Mouse (Mus musculus): ENCODE measurements at regions not wholly inside any gene's neighbourhood (a gene's known extent, or its start where the extent isn't known, plus 50 kb on each side); places are given as distances from the start of the nearest gene placed in this dataset.

GRCm38 (mm10) chr8:109172701-109173100, 321.1 kb upstream of the Pmfbp1 start:
- H3K9me3 ChIP-seq (ENCODE audit: control insufficient read depth, low read length) = no peaks in the 10 kb centered on the region
- DNase-seq (ENCODE audit: low spot score) = no peak
- no peaks in the 10 kb centered on the region for H3K36me3 ChIP-seq (ENCODE audit: control insufficient read depth, insufficient read depth, low read length)
- no peak overlapping the region for H3K4me2 ChIP-seq (ENCODE audit: low read depth)
- ATAC-seq (ENCODE audit: insufficient read depth, low FRiP score, low TSS enrichment) = no peak
- H3K4me3 ChIP-seq (ENCODE audit: low read depth, low read length) = no peak overlapping the region
- H3K27me3 ChIP-seq (ENCODE audit: control insufficient read depth, insufficient read depth, low read length) = no peaks in the 10 kb centered on the region
- H3K4me1 ChIP-seq (ENCODE audit: control insufficient read depth, insufficient read depth, low read length) = no peaks in the 10 kb centered on the region
- 94% methylated on average over 4 of the region's 4 CpGs for WGBS
- H3K27ac ChIP-seq (ENCODE audit: low read depth, low read length) = no peak overlapping the region
- H3K9ac ChIP-seq (ENCODE audit: low read length) = no peak overlapping the region

GRCm38 (mm10) chr8:109185558-109186198, 308.1 kb upstream of the Pmfbp1 start:
- peaks cover 5% of the 10 kb centered on the region for H3K4me1 ChIP-seq (ENCODE audit: control insufficient read depth, insufficient read depth, low read length)
- ATAC-seq (ENCODE audit: insufficient read depth, low FRiP score, low TSS enrichment) (peak; percentile 50), DNase-seq (ENCODE audit: low spot score) (peak; percentile 84)
- peak overlapping the region; percentile 30 for H3K4me2 ChIP-seq (ENCODE audit: low read depth)
- H3K4me3 ChIP-seq (ENCODE audit: low read depth, low read length) = no peak overlapping the region
- no peak overlapping the region; the same call in 1 of the 2 replicates for H3K27ac ChIP-seq (ENCODE audit: low read depth, low read length)
- no peaks in the 10 kb centered on the region for H3K36me3 ChIP-seq (ENCODE audit: control insufficient read depth, insufficient read depth, low read length)
- no peaks in the 10 kb centered on the region for H3K9me3 ChIP-seq (ENCODE audit: control insufficient read depth, low read length)
- peak overlapping the region; percentile 57 for H3K9ac ChIP-seq (ENCODE audit: low read length)
- WGBS = 25% methylated on average over 10 of the region's 10 CpGs
- H3K27me3 ChIP-seq (ENCODE audit: control insufficient read depth, insufficient read depth, low read length) = no peaks in the 10 kb centered on the region

GRCm38 (mm10) chr8:109187617-109188016, 306.2 kb upstream of the Pmfbp1 start:
- ATAC-seq (ENCODE audit: insufficient read depth, low FRiP score, low TSS enrichment) = no peak
- DNase-seq (ENCODE audit: low spot score) = no peak
- peak overlapping the region; percentile 35; the same call in 1 of the 2 replicates for H3K27ac ChIP-seq (ENCODE audit: low read depth, low read length)
- no peaks in the 10 kb centered on the region for H3K9me3 ChIP-seq (ENCODE audit: control insufficient read depth, low read length)
- H3K4me2 ChIP-seq (ENCODE audit: low read depth) = no peak overlapping the region
- H3K9ac ChIP-seq (ENCODE audit: low read length) = no peak overlapping the region
- H3K27me3 ChIP-seq (ENCODE audit: control insufficient read depth, insufficient read depth, low read length) = no peaks in the 10 kb centered on the region
- no peak overlapping the region for H3K4me3 ChIP-seq (ENCODE audit: low read depth, low read length)
- H3K4me1 ChIP-seq (ENCODE audit: control insufficient read depth, insufficient read depth, low read length) = peaks cover 5% of the 10 kb centered on the region
- H3K36me3 ChIP-seq (ENCODE audit: control insufficient read depth, insufficient read depth, low read length) = no peaks in the 10 kb centered on the region
- WGBS = 63% methylated on average over 7 of the region's 7 CpGs

GRCm38 (mm10) chr8:109214247-109214646, 279.6 kb upstream of the Pmfbp1 start:
- Histone ChIP-seq H3K27me3 (ENCODE audit: control insufficient read depth, insufficient read depth, low read length) (no peaks in the 10 kb centered on the region), H3K36me3 (ENCODE audit: control insufficient read depth, insufficient read depth, low read length) (no peaks in the 10 kb centered on the region), H3K4me1 (ENCODE audit: control insufficient read depth, insufficient read depth, low read length) (0 out of 2 replicates have a peak, but pooled peaks cover 4% of the 10 kb centered on the region), H3K4me2 (ENCODE audit: low read depth) (no peak overlapping the region), H3K9ac (ENCODE audit: low read length) (no peak overlapping the region), H3K4me3 (ENCODE audit: low read depth, low read length) (no peak overlapping the region), H3K27ac (ENCODE audit: low read depth, low read length) (0 out of 2 replicates have a peak overlapping the region, but pooled peaks have one; percentile 58), H3K9me3 (ENCODE audit: control insufficient read depth, low read length) (no peaks in the 10 kb centered on the region)
- no peak for DNase-seq (ENCODE audit: low spot score)
- 73% methylated on average over 8 of the region's 8 CpGs for WGBS
- ATAC-seq (ENCODE audit: insufficient read depth, low FRiP score, low TSS enrichment) = no peak

GRCm38 (mm10) chr8:109216318-109216717, 277.5 kb upstream of the Pmfbp1 start:
- ATAC-seq (ENCODE audit: insufficient read depth, low FRiP score, low TSS enrichment) (peak; percentile 31; the same call in 1 of the 2 replicates), DNase-seq (ENCODE audit: low spot score) (peak; percentile 28)
- Histone ChIP-seq H3K9me3 (ENCODE audit: control insufficient read depth, low read length) (no peaks in the 10 kb centered on the region), H3K4me3 (ENCODE audit: low read depth, low read length) (no peak overlapping the region), H3K4me2 (ENCODE audit: low read depth) (no peak overlapping the region), H3K27ac (ENCODE audit: low read depth, low read length) (no peak overlapping the region), H3K36me3 (ENCODE audit: control insufficient read depth, insufficient read depth, low read length) (no peaks in the 10 kb centered on the region), H3K27me3 (ENCODE audit: control insufficient read depth, insufficient read depth, low read length) (no peaks in the 10 kb centered on the region), H3K4me1 (ENCODE audit: control insufficient read depth, insufficient read depth, low read length) (0 out of 2 replicates have a peak, but pooled peaks cover 4% of the 10 kb centered on the region), H3K9ac (ENCODE audit: low read length) (no peak overlapping the region)
- WGBS = 65% methylated on average over 5 of the region's 5 CpGs

- H3K4me3 ChIP-seq (ENCODE audit: low read depth, low read length) = no peak overlapping the region
- DNase-seq (ENCODE audit: low spot score) (no peak), ATAC-seq (ENCODE audit: insufficient read depth, low FRiP score, low TSS enrichment) (no peak)
- H3K4me2 ChIP-seq (ENCODE audit: low read depth) = no peak overlapping the region
- 0 out of 2 replicates have a peak, but pooled peaks cover 4% of the 10 kb centered on the region for H3K4me1 ChIP-seq (ENCODE audit: control insufficient read depth, insufficient read depth, low read length)
- H3K9ac ChIP-seq (ENCODE audit: low read length) = no peak overlapping the region
- no peaks in the 10 kb centered on the region for H3K27me3 ChIP-seq (ENCODE audit: control insufficient read depth, insufficient read depth, low read length)
- WGBS = 94% methylated on average over 19 of the region's 19 CpGs
- no peak overlapping the region for H3K27ac ChIP-seq (ENCODE audit: low read depth, low read length)
- no peaks in the 10 kb centered on the region for H3K9me3 ChIP-seq (ENCODE audit: control insufficient read depth, low read length)
- no peaks in the 10 kb centered on the region for H3K36me3 ChIP-seq (ENCODE audit: control insufficient read depth, insufficient read depth, low read length)
Measured at GRCm38 (mm10) chr8:109217326-109217725, 276.5 kb upstream of the Pmfbp1 start.

- WGBS = 45% methylated on average over 32 of the region's 32 CpGs
- Histone ChIP-seq H3K9ac (ENCODE audit: low read length) (no peak overlapping the region), H3K27me3 (ENCODE audit: control insufficient read depth, insufficient read depth, low read length) (no peaks in the 10 kb centered on the region), H3K4me1 (ENCODE audit: control insufficient read depth, insufficient read depth, low read length) (peaks cover 11% of the 10 kb centered on the region), H3K36me3 (ENCODE audit: control insufficient read depth, insufficient read depth, low read length) (no peaks in the 10 kb centered on the region), H3K4me3 (ENCODE audit: low read depth, low read length) (no peak overlapping the region), H3K27ac (ENCODE audit: low read depth, low read length) (peak overlapping the region; percentile 81), H3K4me2 (ENCODE audit: low read depth) (peak overlapping the region; percentile 10; the same call in 1 of the 2 replicates), H3K9me3 (ENCODE audit: control insufficient read depth, low read length) (no peaks in the 10 kb centered on the region)
- ATAC-seq (ENCODE audit: insufficient read depth, low FRiP score, low TSS enrichment) = peak; percentile 83
- peak; percentile 67 for DNase-seq (ENCODE audit: low spot score)
Measured at GRCm38 (mm10) chr8:109232281-109233234, 261.3 kb upstream of the Pmfbp1 start.

GRCm38 (mm10) chr8:109245526-109245925, 248.3 kb upstream of the Pmfbp1 start:
- no peak overlapping the region for H3K4me3 ChIP-seq (ENCODE audit: low read depth, low read length)
- WGBS = 74% methylated on average over 8 of the region's 8 CpGs

More at GRCm38 (mm10) chr8:109245526-109245925, 248.3 kb upstream of the Pmfbp1 start:
- Histone ChIP-seq H3K9ac (ENCODE audit: low read length) (no peak overlapping the region), H3K27ac (ENCODE audit: low read depth, low read length) (no peak overlapping the region), H3K27me3 (ENCODE audit: control insufficient read depth, insufficient read depth, low read length) (no peaks in the 10 kb centered on the region), H3K4me2 (ENCODE audit: low read depth) (no peak overlapping the region), H3K36me3 (ENCODE audit: control insufficient read depth, insufficient read depth, low read length) (no peaks in the 10 kb centered on the region), H3K4me1 (ENCODE audit: control insufficient read depth, insufficient read depth, low read length) (no peaks in the 10 kb centered on the region), H3K9me3 (ENCODE audit: control insufficient read depth, low read length) (no peaks in the 10 kb centered on the region)
- DNase-seq (ENCODE audit: low spot score) (no peak), ATAC-seq (ENCODE audit: insufficient read depth, low FRiP score, low TSS enrichment) (no peak)
